Comparison of ENCODE assay signal across 9 mouse cellular contexts in the genomic region with DNA sequence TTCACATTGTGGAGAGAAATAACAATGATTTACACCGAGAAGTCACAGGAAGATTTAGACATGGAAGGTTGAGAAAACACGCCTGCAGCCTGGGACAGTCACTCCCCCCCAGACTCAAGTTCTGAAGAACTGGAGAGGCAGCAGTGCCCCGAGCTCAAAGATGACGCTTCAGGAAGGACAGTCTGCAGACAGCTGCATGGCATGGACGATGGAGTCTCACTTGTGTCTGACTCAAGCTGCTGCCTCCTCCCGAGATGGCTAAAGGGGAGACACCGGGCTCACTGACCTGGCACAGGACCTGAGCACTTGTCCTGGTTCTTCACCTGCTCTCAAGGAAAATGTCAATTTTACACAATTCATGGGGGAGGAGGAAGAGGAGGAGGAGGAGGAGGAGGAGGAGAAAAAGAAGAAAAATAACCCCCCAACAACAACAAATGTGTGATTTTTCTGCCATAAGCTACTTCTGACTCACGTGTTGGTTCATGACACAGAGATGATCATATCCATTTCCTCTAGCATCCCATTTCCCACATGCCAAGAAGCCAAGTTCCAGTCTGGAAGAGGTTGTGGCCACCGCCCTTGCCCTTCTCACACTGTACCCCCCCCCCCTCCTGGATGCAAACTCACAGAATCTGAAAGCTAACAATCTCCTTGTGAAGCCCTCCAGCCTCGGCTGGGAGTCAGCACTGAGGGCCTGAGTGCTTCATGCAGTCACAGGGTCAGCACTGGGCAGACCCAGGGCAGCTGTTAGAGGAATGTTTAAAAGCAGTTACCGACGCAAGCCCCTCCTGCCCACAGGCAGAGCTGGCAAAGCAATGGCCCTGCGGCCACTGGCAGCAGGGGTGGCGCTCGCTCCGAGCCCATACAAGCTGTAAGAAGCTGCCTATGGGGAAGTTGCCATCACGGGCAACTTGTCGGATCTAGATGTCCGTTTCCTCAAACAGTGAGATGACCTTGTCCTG. TPM values are rescaled to one million over a fixed set of nuclear protein-coding genes. Genes with fewer than 3 reads are reported as not detected.
DNase-seq lines count a peak whose midpoint lies in the region; ATAC-seq and TF ChIP-seq lines count a peak whose summit lies in the region.
"Had no signal": no experiment of that assay in that cellular context is flagged by ENCODE, and none has a peak within 500 bp of the region (broad histone marks: within the 10 kb centered on the region; RNA-seq: fewer than 3 reads in every experiment).

No protein-coding gene starts in this region.

- peak overlapping the region; percentile 88 for H3K27ac ChIP-seq in lung, embryonic 15.5 days
- H3K27ac ChIP-seq in embryonic facial prominence, embryonic 15.5 days (replicated peaks) = peak overlapping the region; percentile 86
- peak overlapping the region; percentile 92 for H3K27ac ChIP-seq in intestine, embryonic 16.5 days (ENCODE audit: low read length)
- peak overlapping the region; percentile 77 for H3K27ac ChIP-seq in small intestine, adult 2 months (ENCODE audit: insufficient read depth, low read depth, low read length)

- no peak for TF ChIP-seq CTCF in lung, adult 2 months (IDR thresholded peaks at IDR 0.05; ENCODE audit: insufficient read depth, low read length)
- TF ChIP-seq CTCF in small intestine, adult 2 months (IDR thresholded peaks at IDR 0.05; ENCODE audit: extremely low read depth, insufficient read length, insufficient replicate concordance, low read depth, low read length) = no peak

- 50% methylated on average over 19 of the region's 19 CpGs for WGBS in lung, embryonic 15.5 days
- WGBS in lung, adult 2 months = 49% methylated on average over 19 of the region's 19 CpGs
- WGBS in embryonic facial prominence, embryonic 15.5 days = 50% methylated on average over 19 of the region's 19 CpGs
- WGBS in intestine, embryonic 16.5 days = 55% methylated on average over 19 of the region's 19 CpGs
- WGBS in small intestine, adult 2 months = 82% methylated on average over 19 of the region's 19 CpGs

- H3K9ac ChIP-seq in lung, embryonic 15.5 days = 0 out of 2 replicates have a peak overlapping the region, but pooled peaks have one; percentile 10
- H3K9ac ChIP-seq in embryonic facial prominence, embryonic 15.5 days = no peak overlapping the region
- peak overlapping the region; percentile 64 for H3K9ac ChIP-seq in intestine, embryonic 16.5 days (ENCODE audit: low read depth, low read length)

- peaks cover 17% of the 10 kb centered on the region; the same call in 1 of the 2 replicates for H3K36me3 ChIP-seq in lung, embryonic 15.5 days
- H3K36me3 ChIP-seq in embryonic facial prominence, embryonic 15.5 days = peaks cover 15% of the 10 kb centered on the region
- peaks cover 9% of the 10 kb centered on the region for H3K36me3 ChIP-seq in intestine, embryonic 16.5 days (ENCODE audit: control insufficient read depth, insufficient read depth, low read length)
- H3K36me3 ChIP-seq in small intestine, adult 2 months (ENCODE audit: control insufficient read depth, insufficient read depth, low read length) = peaks cover 12% of the 10 kb centered on the region

- peak overlapping the region; percentile 36 for H3K4me2 ChIP-seq in lung, embryonic 15.5 days
- no peak overlapping the region for H3K4me2 ChIP-seq in embryonic facial prominence, embryonic 15.5 days (replicated peaks)
- H3K4me2 ChIP-seq in intestine, embryonic 16.5 days (ENCODE audit: low read depth, low read length) = peak overlapping the region; percentile 29; the same call in 1 of the 2 replicates

- no peak for DNase-seq in lung, adult 2 months
- no peak for DNase-seq in embryo, embryonic 11 days
- no peak for DNase-seq in left cerebral cortex, adult 8-10 months (ENCODE audit: low spot score in 2 of 2)
- DNase-seq: adrenal gland, postnatal 14 days; thymus, postnatal 14 days had no signal

- H3K27me3 ChIP-seq in lung, embryonic 15.5 days = no peaks in the 10 kb centered on the region
- H3K27me3 ChIP-seq in embryonic facial prominence, embryonic 15.5 days = no peaks in the 10 kb centered on the region
- H3K27me3 ChIP-seq in intestine, embryonic 16.5 days (replicated peaks; ENCODE audit: control insufficient read depth, insufficient read depth, low read length) = no peaks in the 10 kb centered on the region
- no peaks in the 10 kb centered on the region for H3K27me3 ChIP-seq in small intestine, adult 2 months (ENCODE audit: control insufficient read depth, insufficient read depth, low read length)

- no peak for ATAC-seq in lung, embryonic 15.5 days (ENCODE audit: borderline replicate concordance, extremely low read depth, low FRiP score, low TSS enrichment)
- no peak for ATAC-seq in embryonic facial prominence, embryonic 15.5 days (ENCODE audit: insufficient number of reproducible peaks, low FRiP score, low TSS enrichment, low read depth)
- ATAC-seq in intestine, embryonic 16.5 days = no peak

- H3K9me3 ChIP-seq in lung, embryonic 15.5 days = no peaks in the 10 kb centered on the region
- no peaks in the 10 kb centered on the region for H3K9me3 ChIP-seq in embryonic facial prominence, embryonic 15.5 days (replicated peaks)
- H3K9me3 ChIP-seq in intestine, embryonic 16.5 days (ENCODE audit: control insufficient read depth, low read length) = no peaks in the 10 kb centered on the region

- peaks cover 57% of the 10 kb centered on the region for H3K4me1 ChIP-seq in lung, embryonic 15.5 days
- H3K4me1 ChIP-seq in lung, adult 2 months (ENCODE audit: control insufficient read depth, insufficient read depth, low read length) = peaks cover 41% of the 10 kb centered on the region
- H3K4me1 ChIP-seq in embryonic facial prominence, embryonic 15.5 days = peaks cover 58% of the 10 kb centered on the region
- H3K4me1 ChIP-seq in intestine, embryonic 16.5 days (ENCODE audit: control insufficient read depth, insufficient read depth, low read length) = peaks cover 85% of the 10 kb centered on the region
- H3K4me1 ChIP-seq in small intestine, adult 2 months (ENCODE audit: control insufficient read depth, insufficient read depth, insufficient read length, low read length) = peaks cover 66% of the 10 kb centered on the region

- TF ChIP-seq POLR2A in lung, adult 2 months (IDR thresholded peaks at IDR 0.05; ENCODE audit: borderline replicate concordance, extremely low read depth, low read depth, low read length) = no peak
- TF ChIP-seq POLR2A in small intestine, adult 2 months (IDR thresholded peaks at IDR 0.05; ENCODE audit: low read depth, low read length) = no peak

- no peak overlapping the region for H3K4me3 ChIP-seq in lung, embryonic 15.5 days
- H3K4me3 ChIP-seq in lung, adult 2 months (replicated peaks; ENCODE audit: extremely low read depth, low read depth, low read length) = no peak overlapping the region
- H3K4me3 ChIP-seq in embryonic facial prominence, embryonic 15.5 days (replicated peaks) = no peak overlapping the region
- no peak overlapping the region; the same call in 1 of the 2 replicates for H3K4me3 ChIP-seq in intestine, embryonic 16.5 days (ENCODE audit: low read length)
- H3K4me3 ChIP-seq in small intestine, adult 2 months (ENCODE audit: low read depth, low read length) = no peak overlapping the region

RNA-seq across cellular contexts. Expression of a gene that starts 34.2 kb away (rescaled TPM):
- 143 and 144 TPM in 2 replicates for polyA plus RNA-seq in lung, embryonic 15.5 days (2015; fragmentation: Nextera tagmentation; extraction: Ambion mirVana)
- polyA plus RNA-seq in lung, adult 2 months (2012; rRNA removed) = 86.7 and 104 TPM in 2 replicates
- 99.0 and 101 TPM in 2 replicates for polyA plus RNA-seq in embryonic facial prominence, embryonic 15.5 days (2015; fragmentation: Nextera tagmentation; extraction: Ambion mirVana)
- 175 and 183 TPM in 2 replicates for polyA plus RNA-seq in intestine, embryonic 16.5 days (2015; fragmentation: Nextera tagmentation; extraction: Ambion mirVana)
- polyA plus RNA-seq in small intestine, adult 2 months (2012; rRNA removed) = 68.3 and 144 TPM in 2 replicates
- 10 to 100 TPM; 76.3 to 95.4 (median 86.2) TPM for total RNA-seq in left cerebral cortex, adult 8-10 months (2022)

RNA-seq across cellular contexts. Expression of a gene that starts 41.9 kb away (rescaled TPM):
- 4.6 and 8.2 TPM in 2 replicates for polyA plus RNA-seq in lung, embryonic 15.5 days (2015; fragmentation: Nextera tagmentation; extraction: Ambion mirVana)
- polyA plus RNA-seq in lung, adult 2 months (2012; rRNA removed) = 96.6 and 100 TPM in 2 replicates
- polyA plus RNA-seq in embryonic facial prominence, embryonic 15.5 days (2015; fragmentation: Nextera tagmentation; extraction: Ambion mirVana) = 5.3 TPM in 2 replicates
- polyA plus RNA-seq in intestine, embryonic 16.5 days (2015; fragmentation: Nextera tagmentation; extraction: Ambion mirVana) = 6.8 and 7.5 TPM in 2 replicates
- 31.5 and 52.3 TPM in 2 replicates for polyA plus RNA-seq in small intestine, adult 2 months (2012; rRNA removed)
- total RNA-seq in left cerebral cortex, adult 8-10 months (2022) = 10 to 100 TPM; 26.2 to 60.3 (median 40.2) TPM
